Mouse (Mus musculus) thymus, adult 2 months (tissue): Measurements from ENCODE around the gene Ccdc142. TPM values are rescaled to one million over a fixed set of nuclear protein-coding genes. Genes with fewer than 3 reads are reported as not detected.

Experiments
- DNase-seq: peaks from one replicate; pipeline ENCODE4 v3.0.0; 2021
- H3K27ac ChIP-seq: fragments of 200-500 bp; 2 replicates; pipeline ENCODE4 v1.5.1; 2012; ENCODE audit warnings: low read length, control low read depth; ENCODE audit not compliant: control insufficient read depth, insufficient read depth
- H3K27me3 ChIP-seq: fragments of 200-500 bp; 2 replicates; pipeline ENCODE4 v1.6.1; 2012; ENCODE audit warnings: mild to moderate bottlenecking, low read length, moderate library complexity, mixed read lengths; ENCODE audit not compliant: control insufficient read depth, insufficient read depth
- H3K36me3 ChIP-seq: fragments of 200-500 bp; 2 replicates; pipeline ENCODE4 v1.6.1; 2012; ENCODE audit warnings: mild to moderate bottlenecking, low read length, moderate library complexity; ENCODE audit not compliant: control insufficient read depth, insufficient read depth
- H3K4me1 ChIP-seq: fragments of 200-500 bp; replicated peaks from 2 replicates; pipeline ENCODE4 v1.6.1; 2012; ENCODE audit warnings: low read length; ENCODE audit not compliant: control insufficient read depth, insufficient read depth
- H3K4me3 ChIP-seq: fragments of 200-500 bp; 2 replicates; pipeline ENCODE4 v1.5.1; 2012; ENCODE audit warnings: mild to moderate bottlenecking, low read length, control low read depth, moderate library complexity; ENCODE audit not compliant: control insufficient read depth, insufficient read depth
- CTCF ChIP-seq: fragments of 200-500 bp; IDR thresholded peaks from 2 replicates; pipeline ENCODE4 v1.5.1; 2012; ENCODE audit warnings: mild to moderate bottlenecking, control low read depth, low read length, moderate library complexity, borderline replicate concordance; ENCODE audit not compliant: control insufficient read depth, poor library complexity, insufficient read depth; ENCODE audit errors: extremely low read depth
- POLR2A ChIP-seq: fragments of 200-500 bp; IDR thresholded peaks from 2 replicates; pipeline ENCODE4 v1.6.1; 2012; ENCODE audit warnings: mild to moderate bottlenecking, low read length, control low read depth, moderate library complexity; ENCODE audit not compliant: control insufficient read depth, poor library complexity, insufficient read depth; ENCODE audit errors: extremely low read depth
- WGBS: fragments of 180-500 bp; shearing (Covaris S2); methylation state at CpG from one replicate; pipeline ENCODE4 v1.1.7; 2018; 5-methylcytosine and 5-hydroxymethylcytosine counted together
- polyA plus RNA-seq: library from polyadenylated mRNA; depleted of rRNA; stranded (reverse); fragments of >200 nt; gene quantifications from 2 replicates; pipeline ENCODE4 v1.2.3, GENCODE M21; 2012

The Ccdc142 gene
- polyA plus RNA-seq, 1 experiment, result 18.9 TPM

GRCm38 (mm10) chr6:83095968-83096367, 5.4 kb upstream of the Ccdc142 start:
- Histone ChIP-seq H3K27me3 (no peaks in the 10 kb centered on the region), H3K4me1 (peaks cover 21% of the 10 kb centered on the region), H3K36me3 (no peaks in the 10 kb centered on the region), H3K27ac (peak overlapping the region; percentile 32), H3K4me3 (no peak overlapping the region; the same call in 1 of the 2 replicates)
- TF ChIP-seq POLR2A (no peak), CTCF (no peak)
- DNase-seq, result peak; percentile 53
- WGBS, result 10% methylated on average over 6 of the region's 6 CpGs

- Histone ChIP-seq H3K4me1 (peaks cover 33% of the 10 kb centered on the region), H3K4me3 (no peak overlapping the region), H3K36me3 (no peaks in the 10 kb centered on the region), H3K27ac (no peak overlapping the region), H3K27me3 (no peaks in the 10 kb centered on the region)
- 91% methylated on average over 2 of the region's 2 CpGs for WGBS
- DNase-seq, result no peak
- TF ChIP-seq POLR2A (no peak), CTCF (no peak)
These were observed 3.0 kb upstream of the Ccdc142 start for GRCm38 (mm10) chr6:83098411-83098810.

DNA sequence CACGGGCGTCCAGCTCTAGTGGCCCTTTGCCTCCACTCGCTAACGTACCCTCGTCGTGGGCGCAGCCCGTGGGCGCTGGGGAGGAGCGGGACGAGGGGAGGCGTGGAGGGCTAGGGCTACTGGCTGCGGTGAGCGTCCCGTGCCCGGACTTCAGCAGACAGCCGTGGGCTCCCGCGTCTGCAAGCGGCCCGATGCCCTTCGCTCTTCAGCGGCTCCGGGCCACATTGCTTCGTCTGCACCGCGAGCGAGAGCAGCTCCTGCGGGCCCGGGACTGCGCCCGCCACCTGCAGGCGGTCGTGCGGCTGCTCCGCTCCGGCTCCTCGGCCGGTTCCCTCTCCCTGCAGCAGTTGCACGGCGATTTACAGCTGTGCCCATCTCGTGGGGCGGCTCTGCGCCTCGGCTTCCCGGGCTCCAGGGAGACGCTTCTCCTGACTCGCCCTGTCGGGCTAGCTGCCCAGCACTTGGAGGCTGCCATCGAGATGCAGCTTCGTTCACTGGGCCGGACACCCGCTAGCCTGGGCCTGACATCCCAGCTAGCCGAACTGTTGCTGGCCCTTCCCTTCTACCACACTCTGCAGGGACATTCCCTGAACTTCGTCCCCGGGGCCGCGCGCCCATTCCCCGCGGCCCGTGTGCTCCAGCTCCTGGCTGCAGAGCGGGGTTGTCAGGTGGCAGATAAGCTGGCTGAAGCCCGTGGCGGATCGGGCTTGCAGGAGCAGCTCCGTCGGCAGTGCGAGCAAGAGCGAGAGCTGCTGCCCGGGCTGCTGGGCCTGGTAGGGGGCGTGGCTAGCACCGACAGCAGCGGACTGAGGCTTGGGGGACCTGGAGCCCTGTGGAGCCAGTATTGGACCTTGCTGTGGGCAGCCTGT, 521 bp downstream of the Ccdc142 start:
- under 1% methylated on average over 74 of the region's 74 CpGs for WGBS
- no peaks in the 10 kb centered on the region for H3K36me3 ChIP-seq
- H3K4me1 ChIP-seq, result peaks cover 18% of the 10 kb centered on the region
- TF ChIP-seq POLR2A (0 out of 2 replicates have a peak, but pooled peaks have one; percentile 26), CTCF (peak; percentile 71; the same call in 1 of the 2 replicates)
- peak overlapping the region; percentile 85 for H3K4me3 ChIP-seq
- peak overlapping the region; percentile 1; the same call in 1 of the 2 replicates for H3K27ac ChIP-seq
- DNase-seq, result peak; percentile 81
- H3K27me3 ChIP-seq, result no peaks in the 10 kb centered on the region

- Histone ChIP-seq H3K4me1 (peaks cover 23% of the 10 kb centered on the region), H3K27ac (no peak overlapping the region), H3K36me3 (no peaks in the 10 kb centered on the region), H3K27me3 (no peaks in the 10 kb centered on the region), H3K4me3 (no peak overlapping the region)
- WGBS, result 91% methylated on average over 11 of the region's 11 CpGs
- no peak for TF ChIP-seq CTCF
- no peak for TF ChIP-seq POLR2A
- no peak for DNase-seq
These were observed 1.8 kb downstream of the Ccdc142 start for GRCm38 (mm10) chr6:83103130-83103650.

DNA sequence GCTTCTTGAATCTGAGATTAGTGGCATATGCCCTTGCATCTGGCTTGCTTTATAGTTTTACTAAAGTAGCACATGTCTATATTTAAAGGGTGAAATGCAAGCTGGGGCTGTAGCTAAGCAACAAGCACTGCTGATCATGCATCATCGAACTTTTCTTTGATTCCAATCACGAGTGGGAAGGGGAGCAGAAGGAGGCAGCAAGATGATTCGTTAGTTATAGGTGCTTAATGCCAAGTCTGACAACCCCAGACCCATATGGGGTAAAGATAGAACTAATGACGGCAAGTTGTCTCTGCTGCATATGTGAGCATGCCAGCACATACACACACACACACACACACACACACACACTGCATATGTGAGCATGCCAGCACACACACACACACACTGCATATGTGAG, 2.8 kb downstream of the Ccdc142 start:
- Histone ChIP-seq H3K4me3 (no peak overlapping the region), H3K4me1 (peaks cover 27% of the 10 kb centered on the region), H3K36me3 (no peaks in the 10 kb centered on the region), H3K27ac (no peak overlapping the region), H3K27me3 (no peaks in the 10 kb centered on the region)
- WGBS, result 92% methylated on average over 4 of the region's 4 CpGs
- no peak for TF ChIP-seq CTCF
- DNase-seq, result no peak

- DNase-seq, result peak; percentile 85
- no peaks in the 10 kb centered on the region for H3K36me3 ChIP-seq
These were observed 6.4 kb downstream of the Ccdc142 start for GRCm38 (mm10) chr6:83107566-83108400.

More at GRCm38 (mm10) chr6:83107566-83108400, 6.4 kb downstream of the Ccdc142 start:
- Histone ChIP-seq H3K4me3 (no peak overlapping the region), H3K27ac (no peak overlapping the region), H3K27me3 (no peaks in the 10 kb centered on the region), H3K4me1 (peaks cover 13% of the 10 kb centered on the region)
- TF ChIP-seq POLR2A (no peak), CTCF (peak; percentile 90)
- 53% methylated on average over 13 of the region's 13 CpGs for WGBS
